Mouse (Mus musculus) layer of hippocampus, postnatal 10 days (tissue): ENCODE measurements around the gene Ppp1r3d. TPM values are rescaled to one million over a fixed set of nuclear protein-coding genes. Genes with fewer than 3 reads are reported as not detected.

Source experiments
- DNase-seq, 2 experiments: peaks; one replicate each; pipeline ENCODE4 v3.0.0; 2021; ENCODE audit warnings: low spot score in 2 of 2
- long read RNA-seq: library from polyadenylated mRNA; stranded (forward); transcript quantifications from one replicate; pipeline ENCODE4 v2.0.0, GENCODE M21; 2023
- total RNA-seq, 2 experiments: library from RNA; stranded (reverse); gene quantifications; 2 replicates each; pipeline ENCODE4 v1.2.3; 2021

Ppp1r3d gene
- 1 to 10 TPM; 9.7 to 9.9 TPM for total RNA-seq
- long read RNA-seq, partial matches to known transcripts, result 0 of 3 reads
- long read RNA-seq, other reads (novel, unspliced or antisense), result 0 of 3 reads

DNA sequence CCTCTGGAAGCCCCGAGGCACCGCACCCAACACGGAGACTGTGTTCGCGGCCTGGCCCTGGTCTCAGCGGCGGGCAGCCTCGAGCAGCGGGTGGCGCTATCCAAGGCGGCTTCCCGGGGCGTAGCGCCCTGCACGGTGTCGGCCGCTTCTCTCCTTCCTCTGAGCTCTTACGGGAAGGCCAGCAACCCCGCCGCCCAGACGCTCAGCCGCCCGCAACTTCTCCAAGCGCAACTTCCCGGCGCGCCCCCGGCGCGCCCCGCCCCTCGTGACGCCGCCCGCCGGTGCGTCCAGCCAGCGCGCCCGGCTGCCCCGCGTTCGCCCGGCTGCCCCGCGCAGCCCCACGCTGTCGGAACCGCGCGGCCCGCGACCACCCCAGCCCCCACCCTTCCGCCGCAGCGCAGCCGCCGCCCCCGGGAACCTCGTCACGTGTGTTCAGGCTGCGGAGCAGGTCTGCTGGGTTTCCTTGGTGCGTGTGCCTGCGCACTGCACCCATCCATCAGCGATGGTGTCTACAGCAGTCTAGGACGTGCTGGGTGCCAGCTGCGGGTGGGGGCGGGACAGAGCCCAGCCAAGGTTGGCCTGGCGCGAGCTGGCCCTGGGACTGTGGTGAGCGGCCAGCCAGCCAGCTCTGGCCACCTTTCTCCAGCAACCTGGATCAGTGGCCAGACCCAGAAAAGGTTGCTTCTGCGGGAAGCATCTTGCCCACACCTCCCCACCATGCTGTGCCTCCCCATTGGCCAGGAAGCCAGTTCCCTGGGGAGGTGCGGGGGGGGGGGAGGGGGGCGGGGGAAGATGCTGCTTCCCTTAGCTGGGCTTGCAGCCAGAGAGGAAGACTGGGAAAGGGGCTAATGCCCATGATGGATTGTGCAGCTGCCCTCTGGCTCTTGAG lies at the start of gene Ppp1r3d, which contains the start of gene Fam217b:
Gene Ppp1r3d, minus strand, starts transcription at position 212 of the 889 bp plus-strand sequence.
Gene Fam217b, plus strand, starts transcription at position 264 of the 889 bp plus-strand sequence.
- DNase-seq, result peak; percentile 56 to 67

DNA sequence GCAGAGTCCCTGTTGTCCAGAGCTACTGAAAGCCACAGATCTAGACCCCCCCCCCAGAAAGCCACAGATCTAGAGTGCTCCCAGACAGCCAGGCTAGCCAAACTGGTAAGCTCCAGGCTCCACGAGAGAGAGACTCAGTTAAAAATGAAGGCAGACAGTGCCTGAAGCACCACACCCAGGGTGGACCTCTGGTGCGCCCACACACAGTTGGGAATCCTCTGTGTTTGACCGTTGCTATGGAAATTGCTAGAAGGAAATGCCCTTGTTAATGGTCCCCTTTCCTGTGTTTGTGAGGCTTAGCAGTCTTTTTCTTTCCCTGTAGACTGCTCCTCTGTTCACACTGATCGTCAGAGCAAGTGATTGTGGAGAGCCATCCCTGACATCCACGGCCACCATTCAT lies 46.1 kb upstream of the Ppp1r3d start:
- no peak for DNase-seq

- no peak for DNase-seq
Measured at GRCm38 (mm10) chr2:178457414-178457813, 43.1 kb upstream of the Ppp1r3d start.

GRCm38 (mm10) chr2:178454664-178455516 lies 40.6 kb upstream of the Ppp1r3d start:
- DNase-seq, result no peak

- no peak for DNase-seq
Measured at GRCm38 (mm10) chr2:178450961-178451360, 36.7 kb upstream of the Ppp1r3d start.

- DNase-seq, result no peak
Measured at GRCm38 (mm10) chr2:178450236-178450635, 36.0 kb upstream of the Ppp1r3d start.

DNA sequence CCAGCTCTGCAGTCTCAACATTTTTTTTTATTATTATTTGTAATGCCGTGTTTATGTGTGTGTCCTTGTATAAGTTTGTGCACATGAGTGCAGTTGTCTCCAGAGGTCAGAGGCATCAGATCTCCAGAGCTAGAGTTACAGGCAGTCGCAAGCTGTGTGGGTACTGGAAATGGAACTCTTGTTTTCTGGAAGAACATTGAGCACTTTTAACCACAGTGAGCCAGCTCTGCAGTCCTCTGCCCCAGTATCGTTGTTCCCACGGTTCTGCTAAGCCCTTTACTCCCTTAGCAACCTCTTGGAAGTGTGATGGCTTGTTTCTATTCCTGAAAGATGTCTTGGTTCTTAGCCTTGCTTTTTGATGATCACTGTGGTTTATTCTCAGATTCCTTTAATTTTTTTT lies 35.1 kb upstream of the Ppp1r3d start:
- no peak for DNase-seq

GRCm38 (mm10) chr2:178437311-178437710 lies 23.0 kb upstream of the Ppp1r3d start:
- DNase-seq, result peak in 1 of 2 experiments; percentile 29

DNA sequence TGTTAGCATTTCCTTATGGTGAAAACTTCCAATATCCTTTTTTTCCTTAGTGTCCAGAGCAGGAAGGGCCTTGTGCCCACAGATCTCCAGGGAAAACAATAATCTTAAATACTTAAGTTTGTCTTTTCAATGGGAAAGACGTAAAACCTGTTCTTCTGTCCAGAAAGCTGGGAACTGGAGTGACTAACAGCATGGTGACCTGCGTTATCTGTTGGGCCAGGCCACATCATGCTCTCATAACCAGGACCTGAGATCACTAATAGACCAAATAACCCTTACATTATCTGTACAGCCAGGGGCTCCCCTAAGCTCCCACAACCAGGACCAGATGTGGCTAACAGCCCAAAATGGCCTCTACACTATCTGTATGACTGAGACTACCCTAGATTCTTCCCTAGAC lies 19.6 kb upstream of the Ppp1r3d start:
- DNase-seq, result no peak

DNA sequence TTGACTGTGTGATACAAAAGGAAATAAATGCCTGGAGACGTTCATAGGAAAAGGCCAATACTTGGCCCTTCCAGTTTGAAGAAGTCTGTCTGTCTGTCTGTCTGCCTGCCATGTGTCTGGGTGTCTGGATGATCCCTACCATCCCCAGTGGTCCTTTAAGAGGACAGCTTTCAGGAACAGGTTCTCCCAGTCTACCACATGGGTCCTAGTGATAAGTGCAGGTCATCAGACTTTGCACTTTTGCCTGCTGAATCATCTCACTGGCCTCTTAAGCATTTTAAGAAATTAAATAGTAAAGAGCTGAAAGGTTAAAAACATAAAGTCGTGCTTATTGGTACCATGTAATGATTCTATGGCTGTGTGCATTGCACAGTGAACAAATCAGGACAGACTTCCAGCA lies 19.2 kb upstream of the Ppp1r3d start:
- no peak for DNase-seq

DNA sequence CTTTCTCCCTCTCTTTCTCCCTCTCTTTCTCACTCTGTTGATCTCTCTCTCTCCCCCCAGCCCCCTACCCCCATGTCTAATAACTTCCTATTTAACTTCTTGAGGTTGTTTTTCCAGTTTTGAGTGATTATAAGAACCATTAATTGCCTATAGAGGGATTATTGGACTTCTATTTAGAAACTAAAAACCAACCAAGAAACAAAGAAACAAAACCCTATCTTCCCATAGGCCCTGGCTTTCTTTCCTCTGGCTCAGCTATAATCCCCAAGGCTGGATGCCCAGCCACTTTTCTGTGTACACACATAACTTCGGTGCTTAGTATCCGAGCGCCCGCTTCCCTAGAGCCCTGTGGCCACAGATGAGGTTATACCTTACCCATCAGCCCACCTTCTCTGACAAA lies 16.0 kb upstream of the Ppp1r3d start, which contains the start of gene Cdh26:
Gene Cdh26, plus strand, starts transcription at position 301 of the 400 bp plus-strand sequence.
- DNase-seq, result no peak

- no peak for DNase-seq
Measured at GRCm38 (mm10) chr2:178429426-178429825, 15.2 kb upstream of the Ppp1r3d start.

DNA sequence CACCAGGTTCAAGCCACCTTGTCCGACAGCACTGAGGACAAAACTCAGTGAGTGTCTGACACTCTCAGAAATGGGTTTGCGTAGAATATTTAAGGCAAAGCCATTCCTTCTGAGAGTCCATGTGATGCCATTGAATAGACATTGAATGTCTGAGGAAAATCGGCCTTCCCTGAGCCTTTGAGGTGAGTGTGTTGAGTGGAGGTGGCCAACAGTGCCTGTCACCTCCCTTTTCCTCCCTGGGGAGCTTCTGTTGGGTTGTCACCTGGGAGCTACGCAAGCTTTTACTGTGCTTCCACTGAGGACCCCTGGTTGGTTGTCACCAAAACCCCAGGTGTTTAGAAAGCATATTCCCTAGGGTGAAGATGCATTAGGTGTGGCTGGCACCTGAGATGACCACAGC lies 14.4 kb upstream of the Ppp1r3d start:
- DNase-seq, result no peak

GRCm38 (mm10) chr2:178428183-178428582 lies 13.9 kb upstream of the Ppp1r3d start:
- peak in 1 of 2 experiments; percentile 3 for DNase-seq

DNA sequence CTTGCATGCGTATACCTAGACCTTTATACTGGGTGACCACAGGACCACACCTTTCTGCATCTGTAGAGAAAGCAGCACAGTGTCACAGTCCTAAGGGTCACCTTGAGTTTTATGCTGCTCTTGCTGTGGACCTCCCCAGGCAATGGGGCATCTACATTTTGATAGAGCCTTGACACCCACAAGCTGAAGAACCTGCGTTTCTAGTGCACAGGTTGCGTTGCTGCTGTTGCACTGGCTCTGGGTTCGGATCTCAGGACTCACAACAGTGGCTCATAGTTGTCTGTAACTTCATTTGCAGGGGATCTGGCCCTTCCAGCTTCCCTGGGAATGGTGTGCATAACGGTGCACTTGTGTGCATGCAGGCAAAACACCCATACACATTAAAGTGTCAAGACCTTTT lies 12.9 kb upstream of the Ppp1r3d start:
- DNase-seq, result no peak

DNA sequence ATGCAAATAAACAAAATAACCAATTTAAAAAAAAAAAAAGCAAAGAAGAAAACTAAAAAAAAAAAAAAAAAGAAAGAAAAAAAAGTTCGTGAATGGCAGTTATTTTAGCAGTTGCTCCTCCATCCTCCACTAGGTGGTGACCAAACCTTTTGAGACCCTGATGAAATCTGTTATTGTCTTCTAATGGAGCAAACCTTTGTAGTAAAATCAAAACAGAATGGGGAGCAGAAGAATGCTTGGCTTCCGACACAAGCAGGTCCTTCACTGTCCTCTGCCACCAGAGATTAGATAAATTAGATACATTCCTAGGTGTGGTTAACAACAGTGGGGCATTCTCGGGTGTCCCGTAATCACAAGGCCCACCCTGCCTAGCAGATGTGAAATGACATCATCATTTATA lies 12.0 kb upstream of the Ppp1r3d start:
- peak; percentile 43 to 58 for DNase-seq

GRCm38 (mm10) chr2:178423223-178423622 lies 9.0 kb upstream of the Ppp1r3d start:
- no peak for DNase-seq

DNA sequence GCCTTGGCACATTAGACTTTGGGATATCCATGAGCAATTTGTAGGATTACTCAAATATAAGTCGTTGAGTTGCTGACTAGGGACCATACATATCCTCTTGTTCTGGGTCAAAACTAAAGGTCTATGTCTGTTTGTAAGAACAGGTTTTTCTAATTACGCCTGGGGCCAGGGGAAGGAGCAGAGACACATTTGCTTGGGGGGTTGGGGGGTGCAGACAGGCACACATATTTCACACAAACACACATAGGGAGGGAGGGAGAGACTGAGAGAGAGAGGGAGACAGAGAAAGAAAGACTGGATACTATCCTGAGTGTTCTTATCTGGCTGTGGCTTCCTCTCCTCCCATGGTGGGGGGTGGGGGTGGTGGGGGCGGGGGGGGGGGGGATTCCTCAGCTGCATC lies 7.9 kb upstream of the Ppp1r3d start:
- DNase-seq, result no peak

- DNase-seq, result peak in 1 of 2 experiments; percentile 10
Measured at GRCm38 (mm10) chr2:178421603-178422002, 7.3 kb upstream of the Ppp1r3d start.

DNA sequence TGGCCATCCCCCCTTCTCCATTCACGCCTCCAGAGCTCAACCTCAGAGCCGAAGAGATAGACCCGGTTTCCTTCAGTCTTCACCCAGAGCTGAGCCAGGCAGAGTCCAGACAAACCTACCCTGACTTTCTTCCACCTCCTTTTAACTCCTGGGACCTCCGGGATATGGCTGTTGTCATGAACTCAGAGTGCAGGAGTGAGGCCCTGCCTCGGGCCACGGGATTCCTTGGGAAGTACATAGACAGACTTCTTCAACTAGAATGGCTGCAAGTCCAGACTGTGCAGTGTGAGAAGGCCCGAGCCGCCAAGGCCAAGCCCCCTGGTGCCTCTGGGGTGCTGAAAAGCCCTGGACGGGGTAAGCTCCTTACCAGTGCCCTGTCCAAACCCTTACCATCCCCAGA lies 6.3 kb upstream of the Ppp1r3d start:
- DNase-seq, result peak in 1 of 2 experiments; percentile 7

DNA sequence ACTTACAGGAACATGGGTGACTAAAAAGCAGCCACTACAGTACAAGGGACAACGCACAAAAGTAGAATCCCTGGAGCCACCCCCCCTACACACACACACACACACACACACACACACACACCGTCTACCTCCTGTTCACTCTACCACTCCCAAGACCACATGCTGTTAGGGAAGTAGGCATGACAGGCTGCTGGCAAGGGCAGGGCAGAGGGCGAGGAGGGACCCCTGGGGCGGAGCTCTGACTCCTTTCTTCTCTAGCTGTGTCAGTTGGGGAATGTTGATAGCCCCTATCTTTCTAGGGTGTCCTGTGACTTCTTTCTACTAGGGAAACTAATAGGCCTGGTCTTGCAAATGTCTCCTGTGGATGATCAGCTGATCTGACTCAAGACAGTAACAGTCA lies 2.7 kb upstream of the Ppp1r3d start:
- peak in 1 of 2 experiments; percentile 11 for DNase-seq

DNA sequence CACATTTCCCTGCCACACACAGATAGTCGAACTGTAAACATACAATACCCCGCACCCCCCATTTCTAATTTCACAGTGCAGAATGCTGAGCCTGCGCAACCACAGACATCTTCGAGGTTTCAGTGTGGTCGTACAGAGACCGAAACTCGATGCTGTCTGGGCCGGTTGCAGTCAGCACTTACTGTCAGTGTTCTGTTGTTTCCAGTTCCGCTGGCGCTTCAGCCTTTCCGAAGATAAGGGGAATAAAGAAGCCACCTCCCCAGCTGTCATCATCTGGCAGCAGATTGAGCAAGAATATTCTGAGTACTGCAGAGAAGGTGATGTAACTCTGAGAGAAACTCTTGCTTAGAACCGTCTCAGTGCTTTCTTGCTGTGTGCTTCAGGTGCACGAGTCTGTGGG lies 2.2 kb upstream of the Ppp1r3d start:
- peak in 1 of 2 experiments; percentile 19 for DNase-seq
